Mouse (Mus musculus): ENCODE measurements at regions not wholly inside any gene's neighbourhood (a gene's known extent, or its start where the extent isn't known, plus 50 kb on each side); places are given as distances from the start of the nearest gene placed in this dataset.

GRCm38 (mm10) chr17:48776502-48776902 is 155.7 kb upstream of the Lrfn2 start:
- TF ChIP-seq CTCF (conservative IDR thresholded peaks at IDR 0.05; ENCODE audit: low read length), result no peak
- TF ChIP-seq POU5F1 (IDR thresholded peaks at IDR 0.05; ENCODE audit: borderline replicate concordance, low read length), result no peak
- no peak for TF ChIP-seq NANOG (IDR thresholded peaks at IDR 0.05; ENCODE audit: borderline replicate concordance, low read length)

GRCm38 (mm10) chr17:48780217-48780616 is 152.0 kb upstream of the Lrfn2 start:
- no peak for TF ChIP-seq CTCF (conservative IDR thresholded peaks at IDR 0.05; ENCODE audit: low read length)
- no peak for TF ChIP-seq POU5F1 (IDR thresholded peaks at IDR 0.05; ENCODE audit: borderline replicate concordance, low read length)
- TF ChIP-seq NANOG (IDR thresholded peaks at IDR 0.05; ENCODE audit: borderline replicate concordance, low read length), result no peak
- Histone ChIP-seq H3K4me1 (replicated peaks; ENCODE audit: low read depth, low read length) (no peaks in the 10 kb centered on the region), H3K27me3 (ENCODE audit: insufficient read depth, low read length) (0 out of 2 replicates have a peak, but pooled peaks cover 5% of the 10 kb centered on the region), H3K9me3 (ENCODE audit: low read length) (peaks cover 2% of the 10 kb centered on the region; the same call in 1 of the 2 replicates), H3K4me3 (replicated peaks; ENCODE audit: low read length) (no peak overlapping the region), H3K36me3 (ENCODE audit: insufficient read depth, low read length) (no peaks in the 10 kb centered on the region)

More at GRCm38 (mm10) chr17:48776502-48776902, 155.7 kb upstream of the Lrfn2 start:
- Histone ChIP-seq H3K27me3 (ENCODE audit: insufficient read depth, low read length) (0 out of 2 replicates have a peak, but pooled peaks cover 2% of the 10 kb centered on the region), H3K36me3 (ENCODE audit: insufficient read depth, low read length) (no peaks in the 10 kb centered on the region), H3K9me3 (ENCODE audit: low read length) (no peaks in the 10 kb centered on the region), H3K4me1 (replicated peaks; ENCODE audit: low read depth, low read length) (no peaks in the 10 kb centered on the region), H3K4me3 (replicated peaks; ENCODE audit: low read length) (no peak overlapping the region)

DNA sequence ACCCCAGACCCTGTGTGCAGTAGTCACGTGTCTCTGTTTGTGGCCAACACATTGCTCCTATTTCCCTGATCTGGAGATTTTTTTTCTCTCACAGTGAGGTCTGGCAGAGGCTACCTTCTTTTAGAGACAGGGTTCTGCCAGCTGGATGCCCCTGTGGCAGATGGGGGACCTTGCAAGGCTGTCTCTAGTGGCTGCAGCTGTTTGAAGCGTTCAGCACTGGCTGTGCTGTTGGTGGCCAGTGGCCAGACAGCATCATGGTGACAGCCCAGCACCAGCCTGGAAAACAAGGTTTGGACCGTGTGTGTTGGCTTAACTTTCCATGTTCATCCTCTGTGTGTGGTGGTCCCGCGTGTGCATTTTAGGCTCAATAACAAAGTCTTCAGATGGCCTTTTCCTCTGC is 147.8 kb upstream of the Lrfn2 start:
- Histone ChIP-seq H3K27me3 (ENCODE audit: insufficient read depth, low read length) (peaks cover 22% of the 10 kb centered on the region; the same call in 1 of the 2 replicates), H3K9me3 (ENCODE audit: low read length) (peaks cover 9% of the 10 kb centered on the region; the same call in 1 of the 2 replicates), H3K4me3 (replicated peaks; ENCODE audit: low read length) (no peak overlapping the region), H3K36me3 (ENCODE audit: insufficient read depth, low read length) (no peaks in the 10 kb centered on the region), H3K4me1 (replicated peaks; ENCODE audit: low read depth, low read length) (peaks cover 5% of the 10 kb centered on the region; the same call in 1 of the 2 replicates)
- TF ChIP-seq POU5F1 (IDR thresholded peaks at IDR 0.05; ENCODE audit: borderline replicate concordance, low read length) (no peak), CTCF (conservative IDR thresholded peaks at IDR 0.05; ENCODE audit: low read length) (no peak), NANOG (IDR thresholded peaks at IDR 0.05; ENCODE audit: borderline replicate concordance, low read length) (no peak)

DNA sequence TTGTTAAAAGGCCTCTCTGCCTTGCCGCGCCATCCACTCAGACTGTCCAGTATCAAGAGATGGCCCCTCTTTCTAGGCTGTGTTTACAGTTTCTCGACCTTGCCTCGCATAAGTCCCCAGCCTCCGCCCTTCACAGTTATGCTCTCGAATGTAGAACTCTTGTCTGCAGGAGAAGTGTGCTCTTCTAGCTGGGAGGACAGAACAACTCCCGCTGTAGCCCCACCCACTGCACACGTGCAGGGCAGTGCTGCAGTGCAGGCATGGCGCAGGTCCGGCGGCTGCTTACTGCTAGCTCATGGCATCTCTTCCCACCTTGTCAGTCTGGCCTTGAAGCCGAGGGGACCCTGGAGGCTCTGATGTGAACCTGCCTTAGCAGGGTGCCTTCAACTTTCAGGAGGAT is 145.7 kb upstream of the Lrfn2 start:
- TF ChIP-seq CTCF (conservative IDR thresholded peaks at IDR 0.05; ENCODE audit: low read length) (no peak), POU5F1 (IDR thresholded peaks at IDR 0.05; ENCODE audit: borderline replicate concordance, low read length) (no peak)
- H3K4me3 ChIP-seq (replicated peaks; ENCODE audit: low read length), result peak overlapping the region; percentile 29
- H3K36me3 ChIP-seq (ENCODE audit: insufficient read depth, low read length), result no peaks in the 10 kb centered on the region
- H3K4me1 ChIP-seq (replicated peaks; ENCODE audit: low read depth, low read length), result peaks cover 5% of the 10 kb centered on the region; the same call in 1 of the 2 replicates
- H3K27me3 ChIP-seq (ENCODE audit: insufficient read depth, low read length), result peaks cover 23% of the 10 kb centered on the region; the same call in 1 of the 2 replicates
- H3K9me3 ChIP-seq (ENCODE audit: low read length), result peaks cover 9% of the 10 kb centered on the region; the same call in 1 of the 2 replicates

DNA sequence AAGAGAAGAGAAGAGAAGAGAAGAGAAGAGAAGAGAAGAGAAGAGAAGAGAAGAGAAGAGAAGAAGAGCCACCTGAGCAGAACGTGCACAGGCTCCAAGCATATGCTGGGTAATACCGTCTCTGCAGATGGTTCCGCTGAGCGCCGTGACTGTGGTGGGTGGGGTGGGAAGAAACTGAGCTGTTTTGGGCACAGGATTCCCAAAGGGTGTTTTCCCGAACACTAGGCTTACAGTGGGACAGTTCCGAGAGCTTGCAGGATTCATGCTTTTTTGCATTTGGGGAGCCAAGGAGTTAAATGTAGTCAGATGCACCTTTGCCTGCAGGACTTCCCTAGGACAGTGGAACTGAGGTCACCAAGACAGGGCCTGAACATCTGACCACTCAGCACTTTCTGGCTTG is 142.3 kb upstream of the Lrfn2 start:
- Histone ChIP-seq H3K27me3 (ENCODE audit: insufficient read depth, low read length) (peaks cover 34% of the 10 kb centered on the region), H3K4me3 (replicated peaks; ENCODE audit: low read length) (no peak overlapping the region), H3K9me3 (ENCODE audit: low read length) (peaks cover 13% of the 10 kb centered on the region; the same call in 1 of the 2 replicates), H3K4me1 (replicated peaks; ENCODE audit: low read depth, low read length) (peaks cover 5% of the 10 kb centered on the region; the same call in 1 of the 2 replicates), H3K36me3 (ENCODE audit: insufficient read depth, low read length) (no peaks in the 10 kb centered on the region)
- no peak for TF ChIP-seq POU5F1 (IDR thresholded peaks at IDR 0.05; ENCODE audit: borderline replicate concordance, low read length)
- TF ChIP-seq CTCF (conservative IDR thresholded peaks at IDR 0.05; ENCODE audit: low read length), result no peak
- no peak for TF ChIP-seq NANOG (IDR thresholded peaks at IDR 0.05; ENCODE audit: borderline replicate concordance, low read length)

- H3K36me3 ChIP-seq (ENCODE audit: insufficient read depth, low read length), result no peaks in the 10 kb centered on the region
- peaks cover 31% of the 10 kb centered on the region for H3K27me3 ChIP-seq (ENCODE audit: insufficient read depth, low read length)
- H3K9me3 ChIP-seq (ENCODE audit: low read length), result peaks cover 9% of the 10 kb centered on the region; the same call in 1 of the 2 replicates
- H3K4me1 ChIP-seq (replicated peaks; ENCODE audit: low read depth, low read length), result peaks cover 5% of the 10 kb centered on the region; the same call in 1 of the 2 replicates
- TF ChIP-seq POU5F1 (IDR thresholded peaks at IDR 0.05; ENCODE audit: borderline replicate concordance, low read length), result no peak
- H3K4me3 ChIP-seq (replicated peaks; ENCODE audit: low read length), result no peak overlapping the region
Measured at GRCm38 (mm10) chr17:48790526-48790925, 141.7 kb upstream of the Lrfn2 start.

GRCm38 (mm10) chr17:48792954-48793353 is 139.2 kb upstream of the Lrfn2 start:
- TF ChIP-seq POU5F1 (IDR thresholded peaks at IDR 0.05; ENCODE audit: borderline replicate concordance, low read length) (no peak), NANOG (IDR thresholded peaks at IDR 0.05; ENCODE audit: borderline replicate concordance, low read length) (no peak), CTCF (conservative IDR thresholded peaks at IDR 0.05; ENCODE audit: low read length) (no peak)
- H3K4me1 ChIP-seq (replicated peaks; ENCODE audit: low read depth, low read length), result no peaks in the 10 kb centered on the region
- peaks cover 16% of the 10 kb centered on the region; the same call in 1 of the 2 replicates for H3K27me3 ChIP-seq (ENCODE audit: insufficient read depth, low read length)
- H3K9me3 ChIP-seq (ENCODE audit: low read length), result 0 out of 2 replicates have a peak, but pooled peaks cover 4% of the 10 kb centered on the region
- no peak overlapping the region for H3K4me3 ChIP-seq (replicated peaks; ENCODE audit: low read length)
- no peaks in the 10 kb centered on the region for H3K36me3 ChIP-seq (ENCODE audit: insufficient read depth, low read length)

DNA sequence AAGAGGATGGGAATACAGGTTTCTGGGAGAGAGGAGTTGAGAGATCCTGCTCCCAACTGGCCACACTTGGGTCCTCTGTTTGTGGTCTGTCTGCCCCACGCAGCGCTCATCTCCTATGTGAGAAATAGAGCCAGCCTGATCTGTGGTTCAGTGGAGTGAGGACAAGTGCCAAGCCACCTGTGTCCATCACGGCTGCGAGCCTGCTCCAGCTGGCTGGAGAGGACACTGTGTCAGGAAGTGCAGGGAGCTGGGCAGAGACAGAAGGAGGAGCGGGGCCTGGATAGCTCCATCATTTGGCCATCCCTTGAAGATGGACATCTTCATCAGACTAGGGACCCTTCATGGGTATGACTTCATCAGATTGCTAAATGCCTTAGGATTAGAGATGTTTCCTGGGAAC is 136.4 kb upstream of the Lrfn2 start:
- Histone ChIP-seq H3K27me3 (ENCODE audit: insufficient read depth, low read length) (peaks cover 16% of the 10 kb centered on the region; the same call in 1 of the 2 replicates), H3K4me3 (replicated peaks; ENCODE audit: low read length) (no peak overlapping the region), H3K36me3 (ENCODE audit: insufficient read depth, low read length) (no peaks in the 10 kb centered on the region), H3K9me3 (ENCODE audit: low read length) (0 out of 2 replicates have a peak, but pooled peaks cover 4% of the 10 kb centered on the region), H3K4me1 (replicated peaks; ENCODE audit: low read depth, low read length) (no peaks in the 10 kb centered on the region)
- no peak for TF ChIP-seq POU5F1 (IDR thresholded peaks at IDR 0.05; ENCODE audit: borderline replicate concordance, low read length)

DNA sequence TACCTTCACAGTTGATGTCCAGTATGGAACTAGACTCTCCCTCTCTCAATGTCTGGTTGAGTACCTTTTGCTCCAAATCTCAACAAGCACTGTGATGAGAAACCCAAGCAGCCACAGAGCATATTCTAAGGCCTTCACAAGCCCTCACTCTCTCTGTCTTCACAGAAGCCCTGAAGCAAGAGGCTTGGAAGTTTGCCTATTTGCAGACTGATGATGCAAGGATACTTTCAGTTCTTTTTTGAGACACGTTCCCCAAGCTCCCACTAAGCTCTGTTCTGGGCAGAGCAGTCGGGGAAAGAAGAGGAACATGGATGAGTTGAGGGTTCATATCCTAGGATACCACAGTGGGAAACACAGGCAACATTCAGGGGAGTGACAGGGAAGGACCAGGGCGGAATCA is 134.0 kb upstream of the Lrfn2 start:
- no peak overlapping the region for H3K4me3 ChIP-seq (replicated peaks; ENCODE audit: low read length)
- H3K36me3 ChIP-seq (ENCODE audit: insufficient read depth, low read length), result no peaks in the 10 kb centered on the region
- 0 out of 2 replicates have a peak, but pooled peaks cover 8% of the 10 kb centered on the region for H3K9me3 ChIP-seq (ENCODE audit: low read length)
- 0 out of 2 replicates have a peak, but pooled peaks cover 2% of the 10 kb centered on the region for H3K27me3 ChIP-seq (ENCODE audit: insufficient read depth, low read length)
- H3K4me1 ChIP-seq (replicated peaks; ENCODE audit: low read depth, low read length), result no peaks in the 10 kb centered on the region
- TF ChIP-seq NANOG (IDR thresholded peaks at IDR 0.05; ENCODE audit: borderline replicate concordance, low read length) (no peak), POU5F1 (IDR thresholded peaks at IDR 0.05; ENCODE audit: borderline replicate concordance, low read length) (no peak), CTCF (conservative IDR thresholded peaks at IDR 0.05; ENCODE audit: low read length) (no peak)
